Mouse (Mus musculus) lung, postnatal 10 days (tissue): Measurements from ENCODE around the gene Rbms2.
"Not testable (repeated sequence)": the region's sequence is repeated elsewhere in the genome, so short reads cannot be mapped to it uniquely, and the experiment has no call there.

ENCODE experiments used
- DNase-seq: peaks from one replicate; pipeline ENCODE4 v3.0.0; 2021

Gene Rbms2

DNA sequence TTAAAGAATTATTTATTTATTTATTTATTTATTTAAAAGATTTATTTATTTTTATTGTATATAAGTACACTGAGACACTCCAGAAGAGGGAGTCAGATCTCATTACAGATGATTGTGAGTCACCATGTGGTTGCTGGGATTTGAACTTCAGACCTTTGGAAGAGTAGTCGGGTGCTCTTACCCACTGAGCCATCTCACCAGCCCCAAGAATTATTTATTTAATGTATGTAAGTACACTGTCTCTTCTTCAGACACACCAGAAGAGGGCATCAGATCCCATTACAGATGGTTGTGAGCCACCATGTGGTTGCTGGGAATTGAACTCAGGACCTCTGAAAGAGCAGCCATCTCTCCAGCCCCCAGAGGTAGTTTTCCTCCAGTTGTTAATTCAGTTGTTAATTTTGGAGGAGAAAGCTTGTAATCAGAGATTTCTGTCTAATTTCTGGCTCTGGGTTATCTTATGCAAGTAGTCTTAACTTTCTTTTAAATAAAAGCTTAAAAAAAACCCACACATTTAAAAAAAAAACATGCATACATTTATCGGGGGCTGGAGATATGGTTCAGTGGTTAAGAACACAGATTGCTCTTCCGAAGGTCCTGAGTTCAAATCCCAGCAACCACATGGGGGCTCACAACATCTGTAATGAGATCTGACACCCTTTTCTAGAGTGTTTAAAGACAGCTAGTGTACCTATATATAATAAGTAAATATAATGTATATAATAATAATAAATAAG, 12.1 kb upstream of the Rbms2 start:
- not testable (repeated sequence) for DNase-seq

- no peak for DNase-seq
Measured at GRCm38 (mm10) chr10:128191472-128191871, 11.4 kb upstream of the Rbms2 start.

GRCm38 (mm10) chr10:128188242-128188877, 8.3 kb upstream of the Rbms2 start:
- DNase-seq = peak; percentile 85

GRCm38 (mm10) chr10:128187181-128187605, 7.1 kb upstream of the Rbms2 start:
- no peak for DNase-seq

DNA sequence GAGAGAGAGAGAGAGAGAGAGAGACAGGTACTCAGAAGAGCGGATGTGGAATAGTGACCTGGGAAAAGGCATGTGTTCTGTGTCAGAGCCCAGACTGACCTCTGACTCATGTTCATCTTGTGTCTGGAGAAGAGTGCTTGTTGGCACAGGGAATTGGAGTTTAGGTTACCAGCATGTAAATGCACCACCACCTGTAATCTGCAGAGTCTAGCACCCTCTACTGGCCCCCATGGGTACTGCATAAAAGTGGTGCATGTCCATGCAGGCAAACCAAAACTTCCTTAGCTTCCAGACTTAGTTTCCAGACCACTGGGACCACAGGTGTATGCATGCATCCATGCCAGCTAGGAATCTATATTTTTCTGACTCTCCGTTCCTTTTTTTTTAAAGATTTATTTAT, 5.9 kb upstream of the Rbms2 start:
- DNase-seq = peak; percentile 90

GRCm38 (mm10) chr10:128185277-128185940, 5.3 kb upstream of the Rbms2 start:
- no peak for DNase-seq

DNA sequence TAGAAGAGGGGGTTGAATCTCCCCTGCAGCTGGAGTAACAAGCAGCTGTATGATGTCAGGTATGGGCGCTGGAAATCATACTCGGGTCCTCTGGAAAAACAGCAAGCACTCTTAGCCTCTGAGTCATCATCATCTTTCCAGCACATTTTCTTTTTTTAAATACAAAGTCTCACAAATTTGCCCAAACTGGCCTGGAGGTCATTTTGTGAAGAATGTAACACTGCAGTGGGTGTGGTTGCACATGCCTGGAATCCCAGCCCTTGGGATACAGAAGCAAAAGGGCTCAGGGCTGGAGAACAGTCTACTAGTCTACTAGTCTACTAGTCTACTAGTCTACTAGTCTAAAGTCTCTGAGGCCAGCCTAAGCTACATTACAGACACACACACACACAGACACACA, 4.2 kb upstream of the Rbms2 start:
- DNase-seq = no peak

- no peak for DNase-seq
Measured at GRCm38 (mm10) chr10:128177316-128177715, 2.8 kb downstream of the Rbms2 start.

DNA sequence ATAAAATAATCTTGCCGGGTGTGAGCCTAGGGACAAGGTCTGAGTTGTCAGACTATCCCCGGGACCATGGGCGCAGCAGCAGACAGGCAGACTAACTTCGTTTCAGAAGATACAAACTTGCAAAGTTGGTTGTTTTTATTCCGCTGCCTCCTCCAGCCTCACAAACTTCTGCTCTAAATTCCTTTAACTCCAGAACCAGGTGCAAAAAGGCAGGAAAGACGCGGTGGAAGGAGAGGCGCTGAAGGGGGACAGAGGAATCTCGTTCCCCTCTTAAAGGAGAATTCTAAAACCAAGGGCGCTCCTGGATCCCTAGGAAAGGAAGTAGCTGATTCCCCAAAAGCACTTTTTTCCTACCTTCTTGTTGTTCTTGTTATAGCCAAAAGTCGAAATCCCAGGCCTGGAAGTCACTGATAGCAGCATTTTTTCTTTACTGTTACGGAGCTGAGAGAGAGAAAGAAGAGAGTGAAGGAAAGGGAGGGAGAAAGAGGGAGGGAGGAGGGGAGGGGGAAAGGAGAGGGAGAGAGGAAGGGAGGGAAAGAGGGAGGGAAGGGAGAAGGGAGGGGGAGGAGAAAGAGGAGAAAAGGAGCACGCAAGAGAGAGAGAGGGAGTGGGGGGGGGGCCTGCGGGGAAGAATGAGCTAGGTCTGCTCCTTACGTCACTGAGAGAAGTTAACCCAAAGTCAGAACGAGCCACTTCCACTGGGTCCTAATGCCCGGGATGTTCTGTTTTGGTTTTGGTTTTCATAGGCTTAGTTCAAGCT, 3.9 kb downstream of the Rbms2 start:
- DNase-seq = peak; percentile 86

DNA sequence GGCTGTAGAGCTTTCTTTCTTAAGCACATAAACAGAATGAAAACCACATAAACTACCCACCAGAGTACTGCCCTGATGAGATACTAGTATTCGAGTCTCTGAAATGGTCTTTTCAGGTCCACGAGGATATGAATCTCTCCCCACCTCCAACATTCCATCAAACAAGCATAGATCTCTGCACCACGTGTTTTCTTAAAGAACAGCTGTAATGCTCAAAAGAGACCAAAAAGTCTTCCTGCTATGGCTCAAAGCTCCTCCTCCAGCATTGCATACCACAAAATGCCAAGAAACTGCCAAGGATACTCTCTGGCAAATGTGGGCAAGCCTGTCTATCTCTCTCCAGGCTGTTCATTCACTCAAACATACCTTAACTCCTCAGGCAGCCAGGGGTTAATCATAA, 4.8 kb downstream of the Rbms2 start:
- DNase-seq = no peak

- not testable (repeated sequence) for DNase-seq
Measured at GRCm38 (mm10) chr10:128171348-128171747, 8.7 kb downstream of the Rbms2 start.

GRCm38 (mm10) chr10:128167091-128167490, 13.0 kb downstream of the Rbms2 start:
- peak; percentile 27 for DNase-seq

DNA sequence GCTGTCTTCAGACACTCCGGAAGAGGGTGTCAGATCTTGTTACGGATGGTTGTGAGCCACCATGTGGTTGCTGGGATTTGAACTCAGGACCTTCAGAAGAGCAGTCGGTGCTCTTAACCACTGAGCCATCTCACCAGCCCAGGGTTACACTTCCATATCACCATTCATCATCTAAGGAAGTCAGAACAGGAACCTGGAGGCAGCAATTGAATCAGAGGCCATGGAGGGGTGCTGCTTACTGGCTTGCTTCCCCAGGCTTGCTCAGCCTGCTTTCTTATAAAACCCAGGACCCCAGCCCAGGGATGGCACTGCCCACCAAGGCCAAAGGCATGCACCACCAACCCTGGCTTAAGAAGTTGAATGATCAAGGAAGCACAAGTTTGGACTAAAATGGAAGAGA, 14.4 kb downstream of the Rbms2 start:
- not testable (repeated sequence) for DNase-seq

DNA sequence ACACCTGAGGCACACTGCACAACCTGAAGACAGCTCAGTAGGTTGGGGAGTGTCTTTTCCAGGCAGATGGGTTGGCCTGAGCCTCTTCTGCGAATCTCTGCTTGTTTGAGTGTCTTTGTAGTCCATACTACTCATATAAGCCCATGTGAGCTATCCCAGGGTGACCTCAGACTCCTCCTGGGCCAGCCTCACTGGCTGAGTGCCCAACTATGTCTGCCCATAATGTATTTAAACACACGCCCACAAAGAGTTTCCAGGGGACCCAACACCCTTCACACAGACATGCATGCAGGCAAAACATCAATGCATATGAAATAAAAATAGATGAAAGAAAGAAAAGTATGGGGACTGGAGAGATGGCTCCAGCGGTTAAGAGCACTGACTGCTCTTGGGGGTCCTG, 26.1 kb downstream of the Rbms2 start:
- DNase-seq = no peak

GRCm38 (mm10) chr10:128150941-128151340, 29.2 kb downstream of the Rbms2 start:
- peak; percentile 72 for DNase-seq

DNA sequence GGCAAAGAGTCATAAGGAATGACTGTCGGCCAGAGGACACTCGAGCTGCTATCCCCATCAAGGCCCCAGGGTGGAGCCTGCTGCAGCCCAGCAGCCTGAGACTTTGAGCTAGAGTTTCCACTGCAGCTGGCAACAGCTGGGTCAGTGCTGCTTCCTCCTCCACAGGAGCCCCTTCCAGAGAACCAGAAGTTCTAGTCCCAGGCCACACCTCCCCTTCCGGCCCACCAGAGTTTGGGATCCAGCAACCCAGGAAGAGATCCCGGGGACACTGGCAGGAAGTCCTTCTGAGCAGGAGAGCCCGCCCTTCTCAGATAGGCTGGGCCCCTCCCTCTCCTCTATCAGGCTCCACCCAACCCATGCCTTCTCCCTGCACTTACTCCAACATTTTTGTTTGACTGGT, 30.5 kb downstream of the Rbms2 start:
- peak; percentile 96 for DNase-seq

GRCm38 (mm10) chr10:128148789-128149365, 31.2 kb downstream of the Rbms2 start:
- DNase-seq = peak; percentile 39

GRCm38 (mm10) chr10:128144961-128145360, 35.1 kb downstream of the Rbms2 start:
- peak; percentile 48 for DNase-seq

DNA sequence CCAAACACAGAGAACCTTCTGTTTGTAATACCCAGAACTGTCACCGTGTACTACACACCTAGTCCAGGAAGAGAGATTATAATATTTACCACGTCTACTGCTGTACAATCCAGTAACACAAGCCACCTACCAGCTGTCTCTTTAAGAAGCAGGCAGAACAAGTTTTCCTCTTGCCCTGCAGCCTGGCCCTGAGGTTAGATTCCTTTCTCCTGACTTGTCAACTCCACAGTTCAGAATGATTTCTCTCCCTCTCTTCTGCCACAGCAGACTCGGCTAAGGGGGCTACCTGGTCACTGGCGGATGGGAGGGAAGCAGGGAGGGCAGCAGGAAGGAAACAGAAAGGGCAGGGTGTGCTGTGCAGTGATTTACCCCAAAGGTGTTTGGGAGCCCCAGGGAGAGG, 36.4 kb downstream of the Rbms2 start:
- DNase-seq = no peak

- DNase-seq = peak; percentile 32
Measured at GRCm38 (mm10) chr10:128142165-128142564, 37.9 kb downstream of the Rbms2 start.

- DNase-seq = peak; percentile 81
Measured at GRCm38 (mm10) chr10:128140236-128140952, 39.7 kb downstream of the Rbms2 start.

DNA sequence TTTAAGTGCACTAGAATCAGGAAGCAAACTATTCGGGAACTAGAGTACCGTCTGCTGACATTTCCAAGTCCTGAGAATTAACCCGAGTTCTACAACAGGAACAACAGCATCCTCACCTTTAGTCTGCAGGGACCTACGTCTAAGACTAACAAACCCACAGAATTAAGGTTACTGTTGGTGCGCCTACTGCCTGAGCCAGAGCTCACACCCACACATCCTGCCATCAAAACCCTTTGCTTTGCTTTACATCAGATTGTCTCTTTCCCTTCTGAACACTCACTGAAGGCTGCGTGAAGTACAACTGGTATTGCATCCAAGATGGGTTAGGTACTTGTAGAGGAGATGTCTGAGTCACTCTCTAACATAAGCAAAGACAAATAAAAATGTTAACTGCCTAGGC, 44.7 kb downstream of the Rbms2 start:
- DNase-seq = no peak
